Mouse (Mus musculus): ENCODE results near the gene Abhd11.
A peak's percentile ranks its signal among the peaks of the same experiment; 100 is the strongest.
"Not testable (repeated sequence)": the region's sequence is repeated elsewhere in the genome, so short reads cannot be mapped to it uniquely, and the experiment has no call there.

Abhd11 gene

DNA sequence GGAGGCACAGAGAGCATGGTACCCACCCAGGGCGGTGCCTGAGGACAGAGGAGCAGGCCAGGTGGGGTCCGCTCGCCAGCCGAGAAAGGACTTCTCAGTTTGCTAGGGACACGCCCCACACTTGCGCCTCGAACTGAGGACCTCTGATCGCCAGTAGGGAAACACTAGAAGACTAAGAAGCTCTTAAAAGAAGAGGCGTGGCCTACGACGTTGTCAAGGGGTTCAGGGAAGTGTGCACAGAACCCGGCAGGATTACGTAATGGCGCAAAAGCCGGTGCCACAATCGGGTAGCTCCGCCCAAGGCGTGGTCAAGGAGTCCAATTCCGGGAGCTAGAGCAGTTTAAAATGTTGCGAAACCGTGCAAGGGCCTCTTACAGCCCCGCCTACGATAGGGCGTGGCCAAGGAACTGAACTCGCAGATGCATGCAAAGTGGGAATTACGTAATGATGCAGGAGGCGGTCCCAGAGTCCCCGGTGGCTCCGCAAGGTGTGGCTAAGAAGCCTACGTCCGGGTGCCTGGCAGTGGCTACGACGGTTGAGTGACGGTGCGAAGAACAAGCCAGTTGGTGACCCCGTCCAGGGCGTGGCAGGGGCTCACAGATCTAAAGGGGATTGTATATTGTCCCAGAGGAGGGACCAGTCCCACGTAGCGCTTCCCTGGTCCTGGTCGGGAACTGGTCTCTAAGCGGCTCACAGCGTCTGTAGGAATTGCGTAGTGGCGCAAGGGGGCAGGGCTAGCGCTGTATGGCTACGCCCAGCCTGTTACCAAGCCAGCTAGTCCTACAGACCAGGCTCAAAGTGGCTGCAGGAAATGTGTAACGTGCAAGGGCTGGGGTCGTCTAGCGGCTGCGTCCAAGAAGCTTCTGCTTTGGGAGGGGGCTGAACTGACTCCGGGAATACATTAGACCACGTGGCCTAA is at the start of gene Abhd11:
Gene Abhd11 (plus strand): TSS at position 482 of the 919 bp plus-strand sequence.
- peak; percentile 100 for DNase-seq (ENCODE audit: low spot score)

GRCm38 (mm10) chr5:134960430-134960829 is 48.5 kb upstream of the Abhd11 start:
- no peak for DNase-seq (ENCODE audit: low spot score)

- DNase-seq (ENCODE audit: low spot score): no peak
Observed at GRCm38 (mm10) chr5:134961519-134961918, 47.4 kb upstream of the Abhd11 start.

DNA sequence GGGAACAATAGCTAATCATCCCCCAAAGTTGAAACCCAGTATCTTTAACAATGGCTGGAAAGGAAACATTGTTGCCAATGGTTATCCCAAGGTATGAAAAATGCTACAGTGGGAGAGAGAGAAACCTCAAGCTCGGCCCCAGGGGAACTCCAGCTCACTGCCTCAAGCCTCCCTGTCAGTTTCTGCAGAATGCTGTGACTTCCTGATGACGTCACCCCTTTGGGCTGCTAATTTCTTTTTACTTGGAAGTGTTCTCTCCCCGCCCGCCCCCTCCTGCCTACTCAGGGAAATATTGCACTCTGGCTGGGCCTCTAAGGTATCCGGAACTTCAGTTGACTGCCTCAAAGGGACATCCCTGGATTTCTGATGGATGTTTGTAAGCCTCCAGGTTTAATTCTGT is 45.4 kb upstream of the Abhd11 start:
- no peak for DNase-seq (ENCODE audit: low spot score)

DNA sequence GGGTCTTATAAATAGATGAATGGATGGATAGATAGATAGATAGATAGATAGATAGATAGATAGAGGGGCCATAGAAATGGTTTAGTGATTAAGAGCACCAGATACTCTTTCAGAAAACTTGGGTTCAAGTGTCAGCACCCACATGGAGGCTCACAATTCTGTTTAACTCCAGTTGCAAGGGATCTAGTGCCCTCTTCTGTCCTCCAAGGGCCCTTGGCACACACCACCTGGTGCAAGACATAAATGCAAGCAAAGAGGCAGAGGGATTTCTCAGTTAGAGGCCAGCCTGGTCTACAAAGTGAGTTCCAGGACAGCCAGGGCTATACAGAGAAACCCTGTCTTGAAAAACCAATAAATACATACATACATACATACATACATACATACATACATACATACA is 44.3 kb upstream of the Abhd11 start:
- DNase-seq (ENCODE audit: low spot score): not testable (repeated sequence)

DNA sequence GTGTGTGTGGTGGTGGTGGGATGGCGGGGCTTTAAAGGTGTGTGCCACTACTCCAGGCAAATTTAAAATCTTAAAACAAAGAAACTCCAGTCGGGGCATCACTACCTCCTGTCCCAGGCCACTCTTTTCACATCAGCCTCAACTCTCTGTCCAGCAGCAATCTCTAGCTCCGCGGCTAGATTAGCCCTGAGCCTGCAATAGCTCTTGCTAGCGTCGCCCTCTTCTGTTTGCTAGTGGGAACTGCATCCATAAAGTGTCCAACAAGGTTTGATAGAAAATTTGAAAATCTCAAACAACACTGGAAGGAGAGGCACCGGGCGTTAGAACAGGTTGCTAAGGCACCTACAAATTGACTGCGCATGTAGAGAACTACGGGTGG is 43.5 kb upstream of the Abhd11 start:
- peak; percentile 88 for DNase-seq (ENCODE audit: low spot score)

DNA sequence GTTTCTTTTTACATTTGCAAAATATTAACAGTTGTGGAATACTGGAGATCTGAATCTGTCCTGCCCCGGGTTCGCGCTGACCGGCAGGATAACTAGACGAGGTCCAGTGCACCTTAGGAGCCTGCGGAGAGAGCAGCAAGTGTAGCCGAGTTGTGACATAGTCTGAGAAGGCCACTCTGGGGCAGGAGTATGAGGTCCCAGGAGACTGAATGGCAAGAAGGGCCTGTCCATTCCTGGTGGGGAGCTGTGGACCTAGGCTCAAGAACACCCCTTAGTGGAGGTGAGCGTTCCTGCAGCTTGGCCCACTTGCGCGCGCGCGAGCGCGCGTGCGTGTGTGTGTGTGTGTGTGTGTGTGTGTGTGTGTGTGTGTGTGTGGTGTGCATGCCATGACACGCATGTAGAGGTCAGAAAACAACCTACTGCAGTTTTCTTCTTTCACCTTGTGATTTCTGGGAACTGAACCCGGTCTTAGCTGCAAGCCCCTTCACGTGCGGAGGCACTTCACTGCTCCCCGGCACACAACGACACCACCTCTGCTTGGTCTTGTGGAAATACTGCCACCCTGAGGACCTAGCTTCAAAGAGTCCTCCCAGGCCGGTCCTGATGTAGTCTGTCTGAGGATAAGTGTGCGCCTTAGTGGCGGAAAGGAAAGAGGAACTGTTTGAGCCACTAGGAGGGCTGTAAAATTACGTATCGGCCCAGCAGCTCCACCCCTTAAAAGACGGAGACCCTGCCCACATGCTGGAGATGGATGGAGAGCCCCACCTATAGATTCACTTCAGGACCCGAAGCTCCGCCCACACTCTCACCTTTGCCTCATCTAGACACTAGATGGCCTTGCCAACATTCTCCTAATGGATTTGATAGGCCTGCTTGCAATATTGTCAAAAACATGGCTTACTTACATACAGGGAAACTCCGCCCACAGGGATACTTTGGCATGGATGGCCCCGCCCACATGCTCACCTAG is 42.8 kb upstream of the Abhd11 start:
- DNase-seq (ENCODE audit: low spot score): peak; percentile 60

GRCm38 (mm10) chr5:134967164-134967944 is 41.6 kb upstream of the Abhd11 start:
- no peak for DNase-seq (ENCODE audit: low spot score)

- DNase-seq (ENCODE audit: low spot score): no peak
Observed at GRCm38 (mm10) chr5:134970671-134971070, 38.3 kb upstream of the Abhd11 start.

DNA sequence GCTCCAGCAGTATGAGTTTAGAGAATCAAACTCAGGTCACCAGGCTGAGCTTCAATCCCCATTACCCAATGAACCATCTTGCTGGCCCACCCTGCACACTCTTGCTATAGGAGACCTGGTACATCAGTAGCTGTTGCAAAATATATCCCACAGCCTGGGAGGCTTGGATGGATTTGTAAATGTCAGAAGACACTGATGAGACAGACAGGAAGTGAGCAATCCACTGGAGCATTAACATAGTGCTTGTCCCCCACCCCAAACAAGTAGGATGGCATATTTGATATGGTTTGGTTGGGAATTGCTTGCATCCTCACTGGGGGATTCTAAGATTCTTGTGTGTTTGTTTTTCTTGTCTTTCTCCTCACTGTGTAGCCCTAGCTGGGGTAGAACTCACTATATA is 35.9 kb upstream of the Abhd11 start:
- no peak for DNase-seq (ENCODE audit: low spot score)

GRCm38 (mm10) chr5:134973526-134973925 is 35.4 kb upstream of the Abhd11 start:
- no peak for DNase-seq (ENCODE audit: low spot score)

DNA sequence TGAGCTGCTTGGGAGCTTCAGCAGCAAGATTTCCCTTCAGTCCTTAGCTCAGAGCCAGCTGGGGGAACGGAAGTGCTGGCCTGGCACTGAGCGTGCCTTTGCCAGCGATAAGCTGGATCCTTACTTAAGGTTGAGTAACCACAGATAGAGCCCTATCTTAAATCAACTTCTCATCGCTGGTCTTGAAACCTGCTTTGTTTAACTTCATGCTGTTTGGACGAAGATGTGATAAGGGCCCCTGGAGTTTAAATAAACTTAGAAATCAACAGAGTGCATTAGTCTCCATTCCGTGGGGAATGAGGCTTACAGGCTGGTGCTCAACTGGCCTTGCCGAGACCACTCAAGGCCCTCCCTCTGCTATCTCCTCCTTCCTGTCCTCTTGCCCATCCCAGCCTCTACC is 34.7 kb upstream of the Abhd11 start:
- DNase-seq (ENCODE audit: low spot score): no peak

DNA sequence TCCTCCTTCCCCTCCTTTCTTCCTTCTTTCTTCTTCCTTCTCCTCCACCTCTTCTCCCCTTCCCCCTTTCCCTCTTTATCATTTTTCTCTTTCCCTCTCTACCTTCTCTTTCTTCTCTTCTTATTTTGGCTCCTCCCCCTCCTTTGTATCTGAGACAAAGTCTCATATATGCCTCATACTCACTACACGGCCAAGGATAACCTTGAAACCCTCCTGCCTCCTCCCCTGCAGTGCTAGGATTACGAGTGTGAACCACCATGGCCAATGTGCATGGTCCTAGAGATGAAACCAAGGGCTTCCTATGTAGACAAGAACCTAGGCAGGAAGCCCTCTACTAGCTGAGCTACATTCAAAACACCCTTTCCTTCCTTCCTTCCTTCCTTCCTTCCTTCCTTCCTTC is 34.0 kb upstream of the Abhd11 start:
- DNase-seq (ENCODE audit: low spot score): no peak

DNA sequence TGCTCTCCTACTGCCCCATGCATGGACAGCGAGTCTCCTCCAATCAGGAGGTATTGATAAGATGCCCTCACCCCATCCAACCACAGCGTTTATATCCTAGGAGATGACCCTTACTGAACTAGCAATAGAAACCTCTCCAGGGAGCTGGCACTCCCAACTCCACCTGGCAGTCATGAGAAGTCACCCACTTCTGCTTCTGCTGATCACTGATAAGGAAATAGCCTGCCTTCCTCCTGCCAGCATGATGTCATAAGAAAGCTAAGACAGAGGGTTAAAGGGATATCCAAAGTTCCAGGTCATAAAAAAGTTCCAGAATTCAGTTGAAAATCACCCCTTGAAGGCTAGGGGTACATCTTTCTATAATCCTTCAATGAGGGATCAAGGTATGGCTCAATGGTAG is 32.8 kb upstream of the Abhd11 start:
- no peak for DNase-seq (ENCODE audit: low spot score)

DNA sequence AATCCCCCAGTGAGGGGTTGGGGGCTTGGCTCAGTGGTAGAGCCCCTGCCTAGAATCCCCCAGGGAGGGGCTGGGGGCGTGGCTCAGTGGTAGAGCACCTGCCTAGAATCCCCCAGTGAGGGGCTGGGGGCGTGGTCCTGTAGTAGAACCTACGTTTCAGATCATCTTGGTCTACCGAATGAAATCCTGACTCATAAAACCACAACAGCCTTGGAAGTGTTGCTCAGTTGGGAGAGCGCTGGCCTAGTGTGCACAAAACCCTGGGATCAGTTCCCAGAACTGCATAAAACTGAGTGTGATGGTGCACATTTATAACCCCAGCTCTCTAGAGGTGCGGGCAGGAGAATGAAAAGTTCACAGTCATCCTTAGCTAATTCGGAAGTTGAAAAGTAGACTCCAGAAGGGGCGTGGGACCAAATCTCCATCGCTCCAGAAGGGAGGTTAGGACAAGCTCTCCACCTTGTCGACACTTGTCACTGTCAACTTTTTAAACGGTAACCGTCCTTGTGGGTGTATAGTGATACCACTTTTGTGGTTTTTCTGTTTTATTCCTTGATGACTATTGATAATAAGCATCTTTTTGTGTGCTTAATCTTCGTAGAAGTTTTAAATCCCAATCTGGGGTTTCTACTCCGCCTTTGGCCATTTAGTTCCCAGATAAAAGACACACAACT is 32.2 kb upstream of the Abhd11 start:
- DNase-seq (ENCODE audit: low spot score): no peak

DNA sequence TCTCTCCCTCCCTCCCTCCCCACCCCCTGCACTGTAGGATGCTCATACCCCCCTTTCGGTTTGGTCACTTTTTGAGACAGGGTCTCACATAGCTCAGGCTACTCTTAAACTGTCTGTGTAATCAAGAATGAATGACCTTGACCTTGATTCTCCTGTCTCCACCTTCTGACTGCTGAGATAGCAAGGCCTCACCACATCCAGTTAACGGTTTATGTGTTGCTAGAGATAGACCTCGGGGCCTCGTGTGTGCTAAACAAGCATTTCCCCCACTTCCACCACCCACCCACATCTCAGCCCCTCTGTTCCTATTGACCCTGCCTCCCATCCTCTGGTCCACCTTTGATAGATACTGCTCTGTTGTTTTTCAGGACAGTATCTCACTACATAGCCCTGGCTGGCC is 31.1 kb upstream of the Abhd11 start:
- no peak for DNase-seq (ENCODE audit: low spot score)

GRCm38 (mm10) chr5:134981149-134981548 is 27.8 kb upstream of the Abhd11 start:
- DNase-seq (ENCODE audit: low spot score): no peak

DNA sequence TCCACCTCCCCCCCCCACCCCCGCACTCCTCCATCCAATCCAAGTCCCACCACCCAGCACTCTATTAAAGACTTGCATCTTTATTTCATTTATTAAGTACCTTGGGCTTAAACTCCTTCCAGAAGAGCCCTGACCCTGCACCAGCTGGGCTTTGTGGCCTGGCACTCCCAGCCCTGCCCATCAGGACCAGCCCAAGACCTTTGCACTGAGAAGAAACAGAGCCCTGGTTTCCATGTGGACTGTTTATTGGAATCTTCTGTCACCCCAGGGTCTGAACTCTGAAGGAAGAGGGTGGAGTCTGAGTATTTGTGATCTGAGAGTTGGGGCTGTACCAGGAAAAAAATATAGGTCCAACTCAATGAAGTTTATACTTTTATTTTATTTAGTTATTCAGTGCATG is 25.8 kb upstream of the Abhd11 start:
- no peak for DNase-seq (ENCODE audit: low spot score)

DNA sequence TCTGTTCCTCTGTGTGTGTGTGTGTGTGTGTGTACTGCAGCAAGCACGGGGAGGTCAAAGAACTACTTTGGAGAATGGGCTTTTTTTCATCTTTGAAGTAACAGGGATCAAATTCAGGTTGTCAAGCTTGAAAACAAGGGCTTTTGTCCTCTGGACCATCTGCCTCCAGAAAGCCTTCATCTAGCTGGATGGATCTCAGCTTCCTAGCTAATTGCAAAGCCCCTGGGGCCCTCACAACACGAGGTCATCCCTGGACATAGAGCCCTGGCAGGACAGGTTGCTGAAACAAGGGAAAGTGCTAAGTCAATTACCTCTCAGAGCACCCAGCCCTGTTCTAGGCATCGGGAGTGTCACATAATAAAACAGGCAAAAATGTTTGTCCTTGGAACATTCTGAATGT is 25.2 kb upstream of the Abhd11 start:
- peak; percentile 39 for DNase-seq (ENCODE audit: low spot score)

DNA sequence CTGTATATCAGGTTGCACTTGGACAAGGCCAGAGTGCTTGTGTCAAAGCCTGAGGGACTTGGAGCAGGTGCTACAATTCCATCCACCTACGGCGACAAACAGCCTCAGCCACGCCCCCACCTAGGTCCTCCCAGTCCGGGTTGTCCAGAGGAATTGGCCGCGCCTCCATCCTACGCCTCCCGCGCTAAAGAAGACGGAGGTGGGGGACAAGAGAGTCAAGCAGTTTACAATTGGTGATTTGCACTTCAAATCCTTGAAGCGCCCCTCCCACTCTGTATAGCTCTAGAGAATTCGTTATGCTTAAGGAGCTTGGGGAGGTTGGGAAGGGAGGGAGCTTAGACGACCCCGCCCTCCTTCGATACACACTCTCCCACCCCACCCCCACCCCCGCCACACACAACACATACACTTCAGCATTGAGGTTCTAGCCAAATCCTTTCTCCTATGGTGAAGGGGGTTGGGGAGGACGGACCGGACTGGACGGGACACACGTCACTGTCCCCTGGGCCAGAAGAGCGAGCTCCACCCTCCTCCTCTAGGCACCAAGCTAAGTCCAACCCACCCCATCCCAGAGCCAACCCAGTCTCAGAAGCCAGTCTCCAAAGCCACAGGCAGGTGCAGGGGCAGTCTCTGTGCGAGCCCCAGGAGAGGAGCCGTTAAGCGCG is 23.2 kb upstream of the Abhd11 start, which contains the start of gene Cldn3:
Gene Cldn3 (plus strand): TSS at position 582 of the 665 bp plus-strand sequence.
- DNase-seq (ENCODE audit: low spot score): peak; percentile 37

Measured in retina, embryonic 14.5 days (tissue).